ENCODE assay signal across 22 mouse cellular contexts in the genomic region with DNA sequence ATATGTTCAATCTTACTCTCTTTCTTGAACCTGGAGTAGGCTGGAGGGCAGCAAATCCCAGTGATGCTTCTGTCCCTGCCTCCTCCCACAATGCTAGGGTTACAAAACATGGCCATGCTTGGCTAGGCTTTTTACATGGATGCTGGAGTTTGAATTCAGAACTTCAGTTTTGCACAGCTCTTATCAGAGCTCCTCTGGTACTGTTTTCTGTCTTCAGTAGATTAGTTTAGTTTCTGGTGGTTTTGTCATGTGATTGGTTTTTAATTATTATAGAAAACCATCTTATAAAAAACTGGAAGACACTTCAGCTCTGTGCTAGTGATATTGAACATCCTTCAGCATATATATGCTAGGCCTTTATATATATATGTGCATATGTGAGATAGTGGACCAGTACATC.
"Had no signal": no experiment of that assay in that cellular context is flagged by ENCODE, and none has a peak within 500 bp of the region (broad histone marks: within the 10 kb centered on the region; RNA-seq: fewer than 3 reads in every experiment).

No protein-coding gene starts in this region.

- H3K4me3 ChIP-seq: megakaryocyte, embryonic 14.5 days; midbrain, embryonic 10.5 days; midbrain, embryonic 12.5 days; myocyte; neural tube, embryonic 13.5 days; neural tube, embryonic 15.5 days; stomach, embryonic 15.5 days had no signal

- H3K27ac ChIP-seq: midbrain, embryonic 10.5 days; midbrain, embryonic 12.5 days; neural tube, embryonic 13.5 days; neural tube, embryonic 15.5 days; stomach, embryonic 15.5 days; stomach, postnatal 0 days had no signal

- H3K4me1 ChIP-seq: stomach, embryonic 15.5 days had no signal

- H3K36me3 ChIP-seq: stomach, embryonic 15.5 days had no signal

- H3K4me2 ChIP-seq: lung, embryonic 14.5 days; midbrain, embryonic 12.5 days; neural tube, embryonic 13.5 days; neural tube, embryonic 15.5 days; stomach, embryonic 15.5 days had no signal

- DNase-seq: lung, adult 18-20 months; lung, embryonic 14.5 days; lung, postnatal 10 days; lung, postnatal 4 days; midbrain, embryonic 14.5 days; retina, postnatal 1 day; right cerebral cortex, adult 18-20 months; right cerebral cortex, postnatal 25 days; right cerebral cortex, postnatal 4 days; spleen, adult 18-20 months; thymus, adult 2 months; thymus, postnatal 25 days; thymus, postnatal 4 days had no signal

- ATAC-seq: midbrain, embryonic 16.5 days had no signal

- H3K9ac ChIP-seq: lung, embryonic 14.5 days; midbrain, embryonic 12.5 days; neural tube, embryonic 13.5 days; neural tube, embryonic 15.5 days; stomach, embryonic 15.5 days had no signal

- H3K9me3 ChIP-seq: megakaryocyte, embryonic 14.5 days; midbrain, embryonic 10.5 days; midbrain, embryonic 12.5 days; neural tube, embryonic 13.5 days; neural tube, embryonic 15.5 days; stomach, embryonic 15.5 days had no signal

- H3K27me3 ChIP-seq: megakaryocyte, embryonic 14.5 days; midbrain, embryonic 12.5 days; neural tube, embryonic 13.5 days; neural tube, embryonic 15.5 days; stomach, embryonic 15.5 days had no signal
